In the genomic region with DNA sequence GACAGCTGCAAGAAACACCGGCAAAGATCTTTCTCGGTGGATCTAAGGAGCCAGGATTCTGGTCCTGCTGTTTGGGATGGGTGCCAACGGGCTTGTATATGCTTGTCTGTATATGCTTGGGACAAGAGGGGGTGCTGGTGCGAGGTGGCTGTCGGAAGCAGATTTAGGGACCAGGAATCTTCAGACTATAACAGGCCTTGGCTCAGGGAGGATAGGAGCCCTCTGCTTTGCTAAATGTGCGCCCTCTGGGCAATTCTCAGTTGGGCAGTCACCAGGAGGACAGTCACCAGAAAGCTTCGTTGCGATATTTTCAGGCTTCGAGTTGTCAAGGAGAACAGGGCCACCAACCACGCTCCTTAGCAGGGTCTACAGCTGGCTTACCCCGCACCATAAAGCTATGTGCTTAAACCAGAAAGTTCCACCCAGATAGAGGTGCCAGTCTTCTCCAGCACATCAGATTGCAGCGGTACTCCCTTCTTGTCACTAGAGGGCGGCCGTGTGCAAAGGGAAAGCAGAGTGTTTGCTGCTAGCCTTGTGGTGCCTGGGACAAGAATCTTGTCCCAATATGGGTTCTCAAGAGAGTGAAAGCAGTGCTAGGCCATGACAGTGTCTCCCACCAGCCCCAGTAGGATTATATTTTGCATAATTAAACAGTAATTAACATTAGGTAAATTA, we compare ENCODE assay signal across 9 mouse cellular contexts. TPM values are rescaled to one million over a fixed set of nuclear protein-coding genes. Genes with fewer than 3 reads are reported as not detected.
A peak's percentile ranks its signal among the peaks of the same experiment; 100 is the strongest.
DNase-seq lines count a peak whose midpoint lies in the region; ATAC-seq and TF ChIP-seq lines count a peak whose summit lies in the region.
"Had no signal": no experiment of that assay in that cellular context is flagged by ENCODE, and none has a peak within 500 bp of the region (broad histone marks: within the 10 kb centered on the region; RNA-seq: fewer than 3 reads in every experiment).

No protein-coding gene starts in this region.

- 36% methylated on average over 14 of the region's 14 CpGs for WGBS in heart, adult 2 months
- whole genome bisulfite sequencing in forebrain, embryonic 15.5 days: 44% methylated on average over 14 of the region's 14 CpGs
- WGBS in intestine, embryonic 14.5 days: 37% methylated on average over 14 of the region's 14 CpGs
- WGBS in midbrain, embryonic 10.5 days: 42% methylated on average over 14 of the region's 14 CpGs
- 38% methylated on average over 14 of the region's 14 CpGs for WGBS in small intestine, adult 2 months

- H3K79me2 ChIP-seq in heart, adult 2 months (replicated peaks; ENCODE audit: control insufficient read depth, insufficient read depth, low read length): no peaks in the 10 kb centered on the region

- no peak overlapping the region for H3K4me2 ChIP-seq in forebrain, embryonic 15.5 days (replicated peaks)
- no peak overlapping the region for H3K4me2 ChIP-seq in intestine, embryonic 14.5 days (ENCODE audit: low read length)

- no peaks in the 10 kb centered on the region for H3K27me3 ChIP-seq in heart, adult 2 months (ENCODE audit: control insufficient read depth, insufficient read depth, low read length)
- no peaks in the 10 kb centered on the region for H3K27me3 ChIP-seq in forebrain, embryonic 15.5 days
- no peaks in the 10 kb centered on the region for H3K27me3 ChIP-seq in intestine, embryonic 14.5 days (replicated peaks; ENCODE audit: control insufficient read depth, insufficient read depth, low read length)
- no peaks in the 10 kb centered on the region for H3K27me3 ChIP-seq in midbrain, embryonic 10.5 days (ENCODE audit: low read depth, poor library complexity, severe bottlenecking)
- H3K27me3 ChIP-seq in small intestine, adult 2 months (ENCODE audit: control insufficient read depth, insufficient read depth, low read length): no peaks in the 10 kb centered on the region

- no peak overlapping the region for H3K4me3 ChIP-seq in heart, adult 2 months
- H3K4me3 ChIP-seq in forebrain, embryonic 15.5 days: no peak overlapping the region
- H3K4me3 ChIP-seq in intestine, embryonic 14.5 days (ENCODE audit: low read depth, low read length): no peak overlapping the region
- no peak overlapping the region for H3K4me3 ChIP-seq in left cerebral cortex, adult 2 months
- H3K4me3 ChIP-seq in midbrain, embryonic 10.5 days: no peak overlapping the region
- H3K4me3 ChIP-seq in small intestine, adult 2 months (ENCODE audit: low read depth, low read length): no peak overlapping the region
- H3K4me3 ChIP-seq: megakaryocyte, embryonic 14.5 days had no signal

- peak; percentile 56 to 64 for DNase-seq in heart, adult 2 months
- DNase-seq in heart, postnatal 25 days (ENCODE audit: low spot score): no peak
- DNase-seq in cerebellum, adult 11 months: peak; percentile 57
- DNase-seq in intestine, embryonic 14.5 days (ENCODE audit: low spot score): peak; percentile 76
- DNase-seq in left cerebral cortex, adult 2 months (ENCODE audit: extremely low spot score in 1 of 2, low spot score in 2 of 2): peak; percentile 61 to 65
- peak; percentile 64 for DNase-seq in midbrain, embryonic 10.5 days (ENCODE audit: low spot score)

- intact Hi-C loops in heart, adult 2 months (cut with DNase I): loop anchor here (1.0 to 5.0 kb wide), 3 partner anchors 45 to 417 kb away; no protein-coding TSS in a partner anchor
- intact Hi-C loops in heart, postnatal 25 days (cut with DNase I): loop anchor here (1.0 to 5.0 kb wide), 4 partner anchors 36 to 417 kb away; no protein-coding TSS in a partner anchor
- intact Hi-C loops in left cerebral cortex, adult 2 months (cut with DNase I): loop anchor here (1.0 to 10.0 kb wide), 3 partner anchors 44 to 424 kb away; no protein-coding TSS in a partner anchor

- TF ChIP-seq POLR2A in heart, adult 2 months (IDR thresholded peaks at IDR 0.05; ENCODE audit: insufficient read depth, low read depth, low read length): no peak
- no peak; the same call in 1 of the 2 replicates for TF ChIP-seq POLR2A in small intestine, adult 2 months (IDR thresholded peaks at IDR 0.05; ENCODE audit: low read depth, low read length)

- ATAC-seq in forebrain, embryonic 15.5 days (replicated peaks): peak; percentile 72
- ATAC-seq in intestine, embryonic 14.5 days (replicated peaks; ENCODE audit: low FRiP score, low TSS enrichment, low read depth): no peak

- H3K27ac ChIP-seq in heart, adult 2 months: no peak overlapping the region
- no peak overlapping the region for H3K27ac ChIP-seq in forebrain, embryonic 15.5 days (replicated peaks)
- H3K27ac ChIP-seq in intestine, embryonic 14.5 days (ENCODE audit: low read depth): no peak overlapping the region
- no peak overlapping the region for H3K27ac ChIP-seq in left cerebral cortex, adult 2 months
- H3K27ac ChIP-seq in midbrain, embryonic 10.5 days (replicated peaks): no peak overlapping the region
- no peak overlapping the region for H3K27ac ChIP-seq in small intestine, adult 2 months (ENCODE audit: insufficient read depth, low read depth, low read length)

- no peak overlapping the region for H3K9ac ChIP-seq in heart, adult 2 months (ENCODE audit: low read depth, low read length)
- no peak overlapping the region for H3K9ac ChIP-seq in forebrain, embryonic 15.5 days (replicated peaks)
- H3K9ac ChIP-seq in intestine, embryonic 14.5 days (ENCODE audit: low read length): no peak overlapping the region

- TF ChIP-seq CTCF in heart, adult 2 months (IDR thresholded peaks at IDR 0.05): peak; percentile 95
- peak; percentile 95 for TF ChIP-seq CTCF in left cerebral cortex, adult 2 months (IDR thresholded peaks at IDR 0.05)
- TF ChIP-seq CTCF in small intestine, adult 2 months (IDR thresholded peaks at IDR 0.05; ENCODE audit: extremely low read depth, insufficient read length, insufficient replicate concordance, low read depth, low read length): peak; percentile 87; the same call in 1 of the 2 replicates

- H3K9me3 ChIP-seq in forebrain, embryonic 15.5 days: no peaks in the 10 kb centered on the region
- peaks cover 3% of the 10 kb centered on the region; the same call in 1 of the 2 replicates for H3K9me3 ChIP-seq in intestine, embryonic 14.5 days (ENCODE audit: control insufficient read depth, low read length)
- no peaks in the 10 kb centered on the region for H3K9me3 ChIP-seq in midbrain, embryonic 10.5 days (replicated peaks)

- no peaks in the 10 kb centered on the region for H3K4me1 ChIP-seq in heart, adult 2 months (ENCODE audit: control insufficient read depth, insufficient read depth, low read length)
- H3K4me1 ChIP-seq in forebrain, embryonic 15.5 days: no peaks in the 10 kb centered on the region
- no peaks in the 10 kb centered on the region for H3K4me1 ChIP-seq in intestine, embryonic 14.5 days (replicated peaks; ENCODE audit: control insufficient read depth, insufficient read depth, low read length)
- H3K4me1 ChIP-seq in midbrain, embryonic 10.5 days: no peaks in the 10 kb centered on the region
- H3K4me1 ChIP-seq in small intestine, adult 2 months (ENCODE audit: control insufficient read depth, insufficient read depth, insufficient read length, low read length): no peaks in the 10 kb centered on the region

- no peaks in the 10 kb centered on the region for H3K36me3 ChIP-seq in heart, adult 2 months (ENCODE audit: control insufficient read depth, insufficient read depth, low read length)
- no peaks in the 10 kb centered on the region for H3K36me3 ChIP-seq in forebrain, embryonic 15.5 days
- no peaks in the 10 kb centered on the region for H3K36me3 ChIP-seq in intestine, embryonic 14.5 days (ENCODE audit: control insufficient read depth, insufficient read depth, low read length)
- no peaks in the 10 kb centered on the region for H3K36me3 ChIP-seq in midbrain, embryonic 10.5 days
- H3K36me3 ChIP-seq in small intestine, adult 2 months (ENCODE audit: control insufficient read depth, insufficient read depth, low read length): no peaks in the 10 kb centered on the region

- no peak for TF ChIP-seq EP300 in heart, adult 2 months (IDR thresholded peaks at IDR 0.05; ENCODE audit: insufficient read depth, low read depth, low read length)

RNA-seq across cellular contexts. Expression of gene Clec2l, which starts 12.5 kb away (rescaled TPM):
- total RNA-seq in heart, adult 2 months (2021): under 1 TPM; 0.52 to 0.84 TPM
- 5.9 and 6.7 TPM in 2 replicates for polyA plus RNA-seq in heart, adult 2 months (2012; rRNA removed)
- total RNA-seq in heart, postnatal 25 days (2021): 1 to 10 TPM; 1.6 to 1.7 TPM
- 8.6 and 14.4 TPM in 2 replicates for polyA plus RNA-seq in forebrain, embryonic 15.5 days (2015; fragmentation: Nextera tagmentation; extraction: Ambion mirVana)
- polyA plus RNA-seq in intestine, embryonic 14.5 days (2014; fragmentation: Nextera tagmentation; extraction: Ambion mirVana): 1.4 and 1.6 TPM in 2 replicates
- 10 to 100 TPM; 67.4 to 69.7 TPM for total RNA-seq in left cerebral cortex, adult 2 months (2021)
- 1.1 and 1.3 TPM in 2 replicates for polyA plus RNA-seq in midbrain, embryonic 10.5 days (2016; fragmentation: Nextera tagmentation; extraction: Ambion mirVana)
- polyA plus RNA-seq in small intestine, adult 2 months (2012; rRNA removed): 0.41 and 0.53 TPM in 2 replicates

RNA-seq across cellular contexts. Expression of gene Klrg2, which starts 13.4 kb away (rescaled TPM):
- under 1 TPM; 0.21 to 0.43 TPM for total RNA-seq in heart, adult 2 months (2021)
- polyA plus RNA-seq in heart, adult 2 months (2012; rRNA removed): 0.23 and 0.33 TPM in 2 replicates
- under 1 TPM; 0.36 to 0.81 TPM for total RNA-seq in heart, postnatal 25 days (2021)
- polyA plus RNA-seq in forebrain, embryonic 15.5 days (2015; fragmentation: Nextera tagmentation; extraction: Ambion mirVana): 0.14 TPM in 1 of 2 replicates, not detected in the other
- polyA plus RNA-seq in intestine, embryonic 14.5 days (2014; fragmentation: Nextera tagmentation; extraction: Ambion mirVana): 0.30 and 0.34 TPM in 2 replicates
- 1 to 10 TPM in 1 of 2 experiments, under 1 TPM in 1; 0.70 to 1.1 TPM for total RNA-seq in left cerebral cortex, adult 2 months (2021)
- 0.14 TPM in 1 of 2 replicates, not detected in the other for polyA plus RNA-seq in midbrain, embryonic 10.5 days (2016; fragmentation: Nextera tagmentation; extraction: Ambion mirVana)
- 0.75 and 0.90 TPM in 2 replicates for polyA plus RNA-seq in small intestine, adult 2 months (2012; rRNA removed)
